Mouse (Mus musculus) megakaryocyte, embryonic 14.5 days (primary cell): ENCODE data around the gene Olfr1360.

Source experiments
- FLI1 ChIP-seq: IDR thresholded peaks from 2 replicates; pipeline ENCODE4 v1.6.1; 2012; ENCODE audit warnings: low read length, inconsistent platforms, mixed read lengths
- GATA1 ChIP-seq: IDR thresholded peaks from 3 replicates; pipeline ENCODE4 v1.6.1; 2012; ENCODE audit warnings: mixed read lengths, low read length, inconsistent platforms, borderline replicate concordance

GRCm38 (mm10) chr13:21722993-21723836 is 46.0 kb upstream of the Olfr1360 start:
- TF ChIP-seq GATA1 (no peak), FLI1 (no peak)
